Mouse (Mus musculus): Measurements from ENCODE around the gene Vbp1. TPM values are rescaled to one million over a fixed set of nuclear protein-coding genes. Genes with fewer than 3 reads are reported as not detected.

Vbp1 gene
- 10 to 100 TPM; 35.4 to 37.2 TPM for total RNA-seq (2021)
- long read RNA-seq, experiment 1, transcript Vbp1-201 (6 exons, 1,595 nt), result major isoform, 74 of 78 reads
- long read RNA-seq, experiment 1, partial matches to known transcripts, result 1 of 78 reads
- long read RNA-seq, experiment 1, other reads (novel, unspliced or antisense), result 3 of 78 reads
- long read RNA-seq, experiment 2, transcript Vbp1-201 (6 exons, 1,595 nt), result major isoform, 66 of 74 reads
- long read RNA-seq, experiment 2, partial matches to known transcripts, result 4 of 74 reads
- long read RNA-seq, experiment 2, other reads (novel, unspliced or antisense), result 4 of 74 reads

DNA sequence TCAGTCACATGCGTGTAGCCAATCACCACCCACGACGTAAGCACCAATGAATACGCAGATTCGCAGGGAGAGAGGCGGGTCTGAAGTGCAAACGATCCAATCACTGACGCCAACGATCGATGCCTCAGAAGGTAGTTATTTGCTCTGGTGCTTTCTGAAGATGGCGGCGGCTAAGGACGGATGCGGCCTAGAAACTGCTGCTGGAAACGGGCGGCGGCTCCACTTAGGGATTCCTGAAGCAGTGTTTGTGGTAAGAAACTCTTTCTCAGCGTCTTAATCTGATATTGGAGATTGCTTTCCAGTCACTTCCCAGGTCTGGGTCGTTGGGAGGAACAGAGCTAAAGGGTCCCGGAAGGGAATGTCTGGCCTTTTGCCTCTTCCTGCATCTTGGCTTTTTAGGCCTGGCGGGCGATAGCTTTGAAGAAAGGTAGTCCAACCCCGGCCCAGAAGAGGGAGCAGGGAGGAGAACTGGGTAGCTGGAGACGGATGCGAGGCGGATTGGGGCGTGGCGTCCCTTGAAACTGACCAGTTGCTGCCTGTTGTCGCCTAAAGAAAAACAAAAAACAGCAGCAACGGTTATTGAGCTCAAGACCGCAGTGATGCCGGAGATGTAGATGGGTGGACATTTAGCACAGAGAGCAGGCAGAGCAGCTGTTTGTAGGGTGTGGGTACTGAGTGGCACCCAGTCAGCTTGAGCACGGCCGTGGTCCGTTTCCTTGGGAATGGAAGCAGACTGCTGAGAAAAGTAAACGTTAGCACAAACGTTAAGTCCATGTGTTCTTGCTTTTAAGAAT lies at the start of gene Vbp1:
Vbp1 (plus strand) TSS at position 121 of the 794 bp plus-strand sequence.
- DNase-seq (ENCODE audit: low spot score), result peak; percentile 89

DNA sequence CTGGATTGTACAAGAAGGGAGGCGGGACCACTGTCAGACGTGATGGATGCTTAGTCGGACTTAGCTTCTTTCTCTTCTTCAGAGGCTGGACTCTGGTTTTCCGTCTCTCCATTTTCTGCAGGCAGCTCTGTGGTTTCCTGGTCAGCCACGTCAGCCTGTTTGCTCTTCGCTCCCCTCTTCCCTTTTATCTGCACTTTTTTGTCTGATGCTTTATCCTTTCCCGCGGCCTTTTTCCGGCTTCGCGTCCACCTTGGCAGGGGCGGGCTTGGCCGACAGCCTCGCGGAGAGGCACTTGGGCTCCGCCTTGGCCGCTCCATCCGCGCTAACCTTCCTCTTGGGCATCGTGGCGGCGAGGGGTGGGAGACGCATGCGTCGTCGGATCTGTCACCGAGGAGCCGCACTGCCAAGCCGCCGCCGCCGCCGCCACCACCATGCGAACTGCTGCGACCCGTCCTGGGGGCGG lies 38.9 kb upstream of the Vbp1 start:
- peak; percentile 1 for DNase-seq (ENCODE audit: low spot score)

- DNase-seq (ENCODE audit: low spot score), result no peak
Measured at GRCm38 (mm10) chrX:75489886-75490285, 24.2 kb upstream of the Vbp1 start.

DNA sequence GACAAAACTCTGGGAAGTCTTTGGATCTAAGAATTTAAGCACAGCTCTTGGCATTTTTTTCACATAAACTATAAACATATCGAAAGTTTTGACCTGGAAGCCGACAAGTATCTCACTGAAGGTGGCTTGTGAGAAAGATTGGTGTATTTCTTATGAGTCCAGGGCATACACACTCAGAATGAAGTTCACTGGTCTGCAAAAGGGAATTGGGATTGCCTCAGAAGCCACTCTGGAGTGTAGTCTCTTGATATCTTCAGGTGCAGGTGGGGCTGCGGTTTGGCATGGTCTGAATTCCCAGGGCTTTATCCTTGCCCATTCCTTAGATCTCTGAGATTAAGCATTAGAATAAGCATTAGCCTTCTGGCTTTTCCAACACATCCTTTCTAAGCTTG lies 316 bp upstream of the Vbp1 start:
- DNase-seq (ENCODE audit: low spot score), result no peak

DNA sequence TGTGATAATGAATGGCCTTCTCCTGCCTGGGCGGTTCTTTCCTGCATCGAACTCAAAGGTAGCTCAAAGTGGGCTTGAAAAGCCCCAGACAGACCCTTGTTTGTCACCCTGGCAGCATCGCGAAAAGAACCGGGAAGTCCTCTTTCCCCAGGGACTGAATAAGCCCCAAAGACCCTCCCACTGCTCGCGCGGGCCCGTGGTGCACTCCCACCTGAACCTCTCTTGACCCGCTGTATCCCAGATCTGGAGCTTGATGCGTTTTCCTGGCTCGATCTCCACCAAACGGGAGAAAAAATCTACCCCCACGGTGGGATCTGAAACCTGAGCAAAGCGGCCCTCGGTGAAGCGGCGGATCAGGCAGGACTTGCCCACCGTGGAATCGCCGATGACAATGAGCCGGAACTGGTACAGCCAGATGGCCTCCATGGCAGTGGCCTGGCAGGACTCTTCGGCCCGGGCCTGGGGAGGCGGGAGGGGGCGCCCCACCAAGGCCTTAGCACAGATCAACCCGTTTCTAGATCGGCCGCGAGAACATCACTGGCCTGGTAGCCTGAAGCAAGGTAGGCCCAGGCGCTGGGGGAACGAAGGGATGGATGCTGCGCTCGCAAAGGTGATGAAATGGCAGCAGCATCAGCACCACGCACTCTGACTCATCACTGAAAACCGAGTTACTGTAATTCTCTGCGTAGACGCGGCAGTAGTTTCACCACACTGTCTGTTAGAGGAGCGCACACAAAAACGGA lies 63.7 kb downstream of the Vbp1 start, which contains the start of gene Rab39b:
Rab39b (minus strand) TSS at position 650 of the 743 bp plus-strand sequence.
- DNase-seq (ENCODE audit: low spot score), result peak; percentile 1

- no peak for DNase-seq (ENCODE audit: low spot score)
Measured at GRCm38 (mm10) chrX:75578539-75578938, 64.4 kb downstream of the Vbp1 start.

Other genes starting within 250 kb of the Vbp1 start
- 100 to 1,000 TPM; 218 to 237 TPM for gene Fundc2, start 131.9 kb upstream of the Vbp1 start, total RNA-seq (2021)
- 1 to 10 TPM in 1 of 2 experiments, under 1 TPM in 1; 0.66 to 1.0 TPM for gene F8, start 131.7 kb upstream of the Vbp1 start, total RNA-seq (2021)
- 1 to 10 TPM; 7.6 to 9.1 TPM for gene Cmc4, start 97.7 kb upstream of the Vbp1 start, total RNA-seq (2021)
- 1 to 10 TPM; 1.9 to 2.3 TPM for gene Mtcp1, start 97.7 kb upstream of the Vbp1 start, total RNA-seq (2021)
- gene Brcc3, start 97.7 kb upstream of the Vbp1 start, total RNA-seq (2021), result 10 to 100 TPM; 22.0 to 25.1 TPM
- gene Rab39b, start 63.9 kb downstream of the Vbp1 start, total RNA-seq (2021), result under 1 TPM; 0.07 to 0.21 TPM

Data from gastrocnemius, adult 18-20 months (tissue).